Mouse (Mus musculus) heart, embryonic 13.5 days (tissue): ENCODE results near the gene C130050O18Rik. TPM values are rescaled to one million over a fixed set of nuclear protein-coding genes. Genes with fewer than 3 reads are reported as not detected.
A peak's percentile ranks its signal among the peaks of the same experiment; 100 is the strongest.
"Not testable (repeated sequence)": the region's sequence is repeated elsewhere in the genome, so short reads cannot be mapped to it uniquely, and the experiment has no call there.

Experiments used
- ATAC-seq: fragments of 200-750 bp; cut with Nextera tagmentation; 2 replicates; pipeline ENCODE4 v1.8.0; 2017; ENCODE audit warnings: moderate TSS enrichment; ENCODE audit not compliant: insufficient number of reproducible peaks, low FRiP score, low TSS enrichment; ENCODE audit errors: extremely low read depth
- H3K27ac ChIP-seq: fragments of 300-500 bp; sonication (generic); replicated peaks from 2 replicates; pipeline ENCODE4 v1.5.1; 2015; ENCODE audit warnings: moderate library complexity, mild to moderate bottlenecking, inconsistent platforms
- H3K27me3 ChIP-seq: fragments of 300-500 bp; sonication (generic); replicated peaks from 2 replicates; pipeline ENCODE4 v1.6.1; 2015; ENCODE audit warnings: mild to moderate bottlenecking, inconsistent platforms
- H3K36me3 ChIP-seq: fragments of 300-500 bp; sonication (generic); 2 replicates; pipeline ENCODE4 v1.6.1; 2015; ENCODE audit warnings: mild to moderate bottlenecking, inconsistent platforms
- H3K4me1 ChIP-seq: fragments of 300-500 bp; sonication (generic); 2 replicates; pipeline ENCODE4 v1.6.1; 2015; ENCODE audit warnings: inconsistent platforms
- H3K4me2 ChIP-seq: fragments of 300-500 bp; sonication (generic); 2 replicates; pipeline ENCODE4 v1.6.1; 2015; ENCODE audit warnings: inconsistent platforms, mild to moderate bottlenecking, moderate library complexity
- H3K4me3 ChIP-seq: fragments of 300-500 bp; sonication (generic); 2 replicates; pipeline ENCODE4 v1.5.1; 2015; ENCODE audit warnings: moderate library complexity, mild to moderate bottlenecking, inconsistent platforms
- H3K9ac ChIP-seq: fragments of 300-500 bp; sonication (generic); 2 replicates; pipeline ENCODE4 v1.6.1; 2015; ENCODE audit warnings: inconsistent platforms, mild to moderate bottlenecking, moderate library complexity
- H3K9me3 ChIP-seq: fragments of 300-500 bp; sonication (generic); 2 replicates; pipeline ENCODE4 v1.6.1; 2016; ENCODE audit warnings: inconsistent platforms
- WGBS: fragments of 180-500 bp; shearing (Covaris S2); methylation state at CpG from one replicate; pipeline ENCODE4 v1.1.7; 2015; ENCODE audit warnings: mixed read lengths; 5-methylcytosine and 5-hydroxymethylcytosine counted together
- polyA plus RNA-seq: library from polyadenylated mRNA; unstranded; fragments of >200 nt; fragmentation: Nextera tagmentation; extraction: Ambion mirVana; gene quantifications from 2 replicates; pipeline ENCODE4 v1.2.1, GENCODE M21; 2015

The C130050O18Rik gene
- polyA plus RNA-seq, 1 experiment from 2014 or later: 0.24 TPM

DNA sequence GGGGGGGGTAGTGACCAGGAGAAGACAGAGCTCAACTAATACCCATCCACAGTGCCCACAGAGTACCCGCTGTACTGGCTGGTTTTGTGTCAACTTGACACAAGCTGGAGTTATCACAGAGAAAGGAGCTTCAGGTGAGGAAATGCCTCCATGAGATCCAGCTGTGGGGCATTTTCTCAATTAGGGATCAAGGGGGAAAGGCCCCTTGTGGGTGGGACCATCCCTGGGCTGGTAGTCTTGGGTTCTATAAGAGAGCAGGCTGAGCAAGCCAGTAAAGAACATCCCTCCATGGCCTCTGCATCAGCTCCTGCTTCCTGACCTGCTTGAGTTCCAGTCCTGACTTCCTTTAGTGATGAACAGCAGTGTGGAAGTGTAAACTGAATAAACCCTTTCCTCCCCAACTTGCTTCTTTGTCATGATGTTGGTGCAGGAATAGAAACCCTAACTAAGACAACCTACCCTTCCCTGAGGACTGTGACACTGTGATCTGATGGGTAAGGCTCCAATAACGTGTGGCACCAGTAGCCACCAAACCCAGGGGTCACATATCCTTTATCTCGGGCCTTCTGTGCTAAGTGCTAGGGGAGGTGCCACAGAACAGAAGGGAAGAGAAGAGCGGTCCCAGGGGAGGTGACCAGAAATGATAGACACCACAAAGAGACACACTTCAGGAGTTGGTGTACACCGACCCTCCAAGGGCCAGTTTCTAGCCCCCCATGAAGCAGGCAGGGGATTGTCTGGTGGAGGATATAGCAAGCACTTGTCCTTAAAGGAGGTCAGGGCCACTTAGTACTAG lies 14.6 kb upstream of the C130050O18Rik start:
- Histone ChIP-seq H3K9ac (peak overlapping the region; percentile 60), H3K27ac (peak overlapping the region; percentile 81), H3K4me1 (peaks cover 63% of the 10 kb centered on the region), H3K36me3 (peaks cover 23% of the 10 kb centered on the region), H3K4me3 (peak overlapping the region; percentile 24), H3K4me2 (peak overlapping the region; percentile 53)
- H3K27me3 ChIP-seq, H3K9me3 ChIP-seq, ATAC-seq: not testable (repeated sequence)
- 55% methylated on average over 5 of the region's 5 CpGs for WGBS

- peak overlapping the region; percentile 31; the same call in 1 of the 2 replicates for H3K27ac ChIP-seq
- H3K4me1 ChIP-seq: peaks cover 53% of the 10 kb centered on the region
- peaks cover 23% of the 10 kb centered on the region for H3K36me3 ChIP-seq
- peak overlapping the region; percentile 51 for H3K4me2 ChIP-seq
- H3K9me3 ChIP-seq: no peaks in the 10 kb centered on the region
- H3K9ac ChIP-seq: peak overlapping the region; percentile 50
- H3K27me3 ChIP-seq: no peaks in the 10 kb centered on the region
- WGBS: 71% methylated on average over 11 of the region's 11 CpGs
- H3K4me3 ChIP-seq: peak overlapping the region; percentile 24
- no peak for ATAC-seq
Measured at GRCm38 (mm10) chr5:139391309-139391990, 13.6 kb upstream of the C130050O18Rik start.

DNA sequence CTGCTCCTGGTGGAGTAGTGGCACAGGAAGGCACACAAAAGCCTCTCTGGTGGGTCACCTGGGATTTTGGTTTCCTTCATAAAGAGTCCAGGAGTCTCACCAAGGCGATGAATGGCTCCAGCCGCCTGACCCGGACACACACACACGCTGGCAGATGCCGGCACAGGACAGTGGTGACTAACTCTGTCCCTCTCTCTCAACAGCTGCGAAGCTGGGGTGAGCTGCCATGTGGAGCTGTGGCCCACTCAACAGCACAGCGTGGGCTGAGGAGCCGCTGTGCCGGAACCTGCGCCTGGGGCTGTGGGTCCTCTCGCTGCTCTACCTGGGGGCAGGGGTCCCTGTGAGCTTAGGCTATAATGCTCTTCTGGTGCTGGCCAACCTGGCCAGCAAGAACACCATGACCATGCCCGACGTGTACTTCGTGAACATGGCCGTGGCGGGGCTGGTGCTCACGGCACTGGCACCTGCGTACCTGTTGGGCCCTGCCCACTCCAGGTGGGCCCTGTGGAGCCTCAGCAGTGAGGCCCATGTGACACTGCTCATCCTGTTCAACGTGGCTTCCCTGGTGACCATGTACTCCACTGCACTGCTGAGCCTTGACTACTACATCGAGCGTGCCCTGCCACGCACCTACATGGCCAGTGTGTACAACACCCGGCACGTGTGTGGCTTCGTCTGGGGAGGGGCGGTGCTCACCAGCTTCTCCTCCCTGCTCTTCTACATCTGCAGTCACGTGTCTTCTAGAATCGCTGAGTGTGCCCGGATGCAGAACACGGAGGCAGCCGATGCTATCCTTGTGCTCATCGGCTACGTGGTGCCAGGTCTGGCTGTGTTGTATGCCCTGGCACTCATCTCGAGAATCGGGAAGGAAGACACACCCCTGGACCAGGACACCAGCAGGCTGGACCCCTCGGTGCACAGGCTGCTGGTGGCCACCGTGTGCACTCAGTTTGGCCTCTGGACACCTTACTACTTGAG lies 12.6 kb upstream of the C130050O18Rik start:
- no peak for ATAC-seq
- peak overlapping the region; percentile 51; the same call in 1 of the 2 replicates for H3K4me2 ChIP-seq
- 90% methylated on average over 37 of the region's 37 CpGs for WGBS
- H3K4me3 ChIP-seq: no peak overlapping the region
- peaks cover 23% of the 10 kb centered on the region for H3K36me3 ChIP-seq
- no peaks in the 10 kb centered on the region for H3K27me3 ChIP-seq
- peaks cover 55% of the 10 kb centered on the region for H3K4me1 ChIP-seq
- no peak overlapping the region for H3K27ac ChIP-seq
- no peaks in the 10 kb centered on the region for H3K9me3 ChIP-seq
- no peak overlapping the region for H3K9ac ChIP-seq

GRCm38 (mm10) chr5:139393197-139393588 lies 11.9 kb upstream of the C130050O18Rik start:
- H3K27me3 ChIP-seq: no peaks in the 10 kb centered on the region
- H3K9ac ChIP-seq: no peak overlapping the region
- H3K4me1 ChIP-seq: peaks cover 55% of the 10 kb centered on the region
- no peaks in the 10 kb centered on the region for H3K9me3 ChIP-seq
- H3K4me2 ChIP-seq: no peak overlapping the region
- H3K27ac ChIP-seq: no peak overlapping the region
- no peak overlapping the region for H3K4me3 ChIP-seq
- peaks cover 23% of the 10 kb centered on the region for H3K36me3 ChIP-seq
- ATAC-seq: no peak
- 91% methylated on average over 16 of the region's 16 CpGs for WGBS

DNA sequence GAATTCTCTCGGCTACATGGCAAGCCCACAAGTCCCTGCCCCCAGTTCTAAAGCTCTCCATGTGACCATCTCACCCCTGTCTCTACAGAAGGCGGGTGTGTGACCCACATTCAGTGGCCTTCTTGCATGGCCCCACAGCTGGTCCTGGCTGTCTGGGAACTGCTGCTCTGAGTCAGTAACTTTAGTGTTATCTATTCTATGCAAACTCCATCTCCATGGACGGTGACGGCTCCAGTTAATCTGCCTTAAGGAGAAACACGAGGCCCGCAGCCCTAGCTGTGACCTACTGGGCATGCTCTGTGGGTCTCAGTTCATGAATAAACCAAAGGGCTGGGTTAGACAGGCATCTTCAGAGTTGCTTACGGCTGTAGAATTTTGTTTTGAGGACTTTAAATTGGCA lies 10.7 kb upstream of the C130050O18Rik start:
- Histone ChIP-seq H3K4me1 (peaks cover 51% of the 10 kb centered on the region), H3K36me3 (peaks cover 23% of the 10 kb centered on the region), H3K4me2 (no peak overlapping the region), H3K9me3 (no peaks in the 10 kb centered on the region), H3K27me3 (no peaks in the 10 kb centered on the region), H3K9ac (0 out of 2 replicates have a peak overlapping the region, but pooled peaks have one; percentile 28), H3K4me3 (no peak overlapping the region), H3K27ac (no peak overlapping the region)
- no peak for ATAC-seq
- 58% methylated on average over 7 of the region's 7 CpGs for WGBS

- no peak for ATAC-seq
- Histone ChIP-seq H3K4me3 (no peak overlapping the region), H3K9ac (no peak overlapping the region), H3K4me1 (peaks cover 43% of the 10 kb centered on the region), H3K36me3 (peaks cover 23% of the 10 kb centered on the region), H3K9me3 (no peaks in the 10 kb centered on the region), H3K4me2 (no peak overlapping the region), H3K27me3 (no peaks in the 10 kb centered on the region), H3K27ac (no peak overlapping the region)
- WGBS: 87% methylated on average over 4 of the region's 4 CpGs
Measured at GRCm38 (mm10) chr5:139395528-139395927, 9.6 kb upstream of the C130050O18Rik start.

- H3K9ac ChIP-seq: peak overlapping the region; percentile 54
- peak overlapping the region; percentile 67 for H3K27ac ChIP-seq
- H3K36me3 ChIP-seq: peaks cover 21% of the 10 kb centered on the region
- peaks cover 27% of the 10 kb centered on the region for H3K4me1 ChIP-seq
- H3K4me2 ChIP-seq: no peak overlapping the region
- 79% methylated on average over 4 of the region's 4 CpGs for WGBS
- no peak for ATAC-seq
- H3K27me3 ChIP-seq: no peaks in the 10 kb centered on the region
- no peak overlapping the region for H3K4me3 ChIP-seq
- no peaks in the 10 kb centered on the region for H3K9me3 ChIP-seq
Measured at GRCm38 (mm10) chr5:139397359-139397916, 7.6 kb upstream of the C130050O18Rik start.

DNA sequence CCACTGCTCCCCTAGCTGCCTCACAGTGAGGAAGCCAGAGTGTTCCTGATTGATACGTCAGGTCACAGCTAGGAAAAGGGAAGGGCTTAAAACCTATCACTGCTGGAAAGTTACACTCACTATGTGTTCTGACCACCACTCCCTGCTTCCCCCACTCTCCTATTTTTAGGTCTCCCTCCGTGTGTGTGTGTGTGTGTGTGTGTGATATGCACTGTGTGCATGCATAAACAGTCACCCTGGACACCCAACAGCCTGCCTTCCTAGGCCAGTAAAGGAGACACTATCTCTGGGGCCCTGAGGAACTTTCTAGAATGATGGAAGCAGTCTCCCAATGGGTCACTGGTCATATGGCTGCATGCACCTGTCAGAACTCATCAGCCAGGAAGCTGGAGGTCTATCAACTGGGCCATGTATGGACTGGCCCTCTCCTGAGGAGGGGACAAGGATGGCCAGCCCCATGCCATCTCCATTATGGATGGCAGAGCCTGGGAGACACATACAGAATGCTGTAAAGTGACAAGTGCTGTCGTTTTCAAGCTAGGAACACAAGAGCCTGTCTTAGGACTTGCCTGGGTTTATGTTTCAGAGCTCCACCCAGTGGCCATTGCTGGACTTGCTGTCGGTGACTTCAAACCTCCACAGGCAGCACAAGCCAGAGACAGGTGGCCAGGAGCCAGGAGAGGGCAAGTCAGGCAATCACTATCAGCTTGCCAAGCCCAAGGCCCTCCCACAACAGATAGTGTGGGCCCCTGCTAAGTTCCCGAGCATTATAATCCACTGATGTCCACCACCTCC lies 6.9 kb upstream of the C130050O18Rik start:
- Histone ChIP-seq H3K4me1 (peaks cover 27% of the 10 kb centered on the region), H3K4me2 (peak overlapping the region; percentile 9; the same call in 1 of the 2 replicates), H3K9me3 (no peaks in the 10 kb centered on the region), H3K4me3 (no peak overlapping the region), H3K36me3 (peaks cover 13% of the 10 kb centered on the region), H3K27ac (peak overlapping the region; percentile 67), H3K9ac (peak overlapping the region; percentile 54), H3K27me3 (no peaks in the 10 kb centered on the region)
- 11% methylated on average over 5 of the region's 5 CpGs for WGBS
- ATAC-seq: peak; percentile 53; the same call in 1 of the 2 replicates

DNA sequence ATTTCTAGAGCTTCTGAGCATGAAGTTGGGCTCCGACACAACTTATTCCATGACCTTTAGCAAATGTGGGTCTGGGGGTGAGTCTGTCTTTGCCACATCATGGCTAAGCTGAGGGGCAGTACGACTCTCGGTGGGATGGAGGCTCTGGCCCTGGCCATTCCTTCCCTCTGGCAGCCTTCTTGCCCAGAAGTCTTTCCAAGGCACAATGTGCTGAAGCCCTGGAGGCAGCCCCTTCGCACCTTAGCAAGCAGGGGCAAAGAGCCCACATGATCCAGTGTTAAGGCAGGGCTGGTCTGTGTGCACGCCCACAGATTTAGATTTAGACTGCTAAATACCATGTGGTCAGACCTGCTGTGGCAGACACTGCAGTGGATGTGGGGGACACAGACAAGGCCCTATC lies 6.3 kb upstream of the C130050O18Rik start:
- Histone ChIP-seq H3K4me3 (no peak overlapping the region), H3K9me3 (no peaks in the 10 kb centered on the region), H3K27ac (no peak overlapping the region), H3K4me1 (peaks cover 27% of the 10 kb centered on the region), H3K36me3 (peaks cover 7% of the 10 kb centered on the region), H3K27me3 (0 out of 2 replicates have a peak, but pooled peaks cover 2% of the 10 kb centered on the region), H3K9ac (0 out of 2 replicates have a peak overlapping the region, but pooled peaks have one; percentile 30), H3K4me2 (peak overlapping the region; percentile 9; the same call in 1 of the 2 replicates)
- no peak for ATAC-seq
- 71% methylated on average over 5 of the region's 5 CpGs for WGBS

DNA sequence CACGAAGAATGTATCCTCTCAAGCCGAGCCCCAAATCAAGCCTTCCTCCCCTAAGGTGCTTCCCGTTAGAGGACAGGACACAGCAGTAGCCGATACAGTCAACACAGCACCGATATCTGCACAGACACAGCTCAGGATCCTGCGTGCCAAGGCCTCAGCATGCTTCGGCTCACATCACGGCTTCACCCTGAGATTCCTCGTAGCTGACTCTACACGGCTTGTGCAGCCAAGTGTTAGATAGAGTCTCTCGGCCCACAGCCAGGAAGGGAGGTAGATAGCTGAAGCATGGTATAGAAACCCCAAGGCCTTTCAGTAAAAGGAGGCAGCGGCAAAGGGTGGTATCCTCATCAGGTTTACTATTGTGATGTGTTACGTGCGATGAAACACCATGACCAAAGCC lies 5.1 kb upstream of the C130050O18Rik start:
- Histone ChIP-seq H3K4me1 (peaks cover 26% of the 10 kb centered on the region), H3K27ac (no peak overlapping the region), H3K9me3 (no peaks in the 10 kb centered on the region), H3K9ac (no peak overlapping the region), H3K36me3 (no peaks in the 10 kb centered on the region), H3K4me3 (no peak overlapping the region), H3K27me3 (0 out of 2 replicates have a peak, but pooled peaks cover 3% of the 10 kb centered on the region), H3K4me2 (no peak overlapping the region)
- no peak for ATAC-seq
- 69% methylated on average over 14 of the region's 14 CpGs for WGBS
